Mouse (Mus musculus): Measurements from ENCODE around the gene Gpr33. TPM values are rescaled to one million over a fixed set of nuclear protein-coding genes. Genes with fewer than 3 reads are reported as not detected.

Gene Gpr33
- polyA plus RNA-seq, 1 experiment from 2014 or later = not detected

GRCm38 (mm10) chr12:52009928-52010629 lies 17.8 kb downstream of the Gpr33 start:
- ATAC-seq (ENCODE audit: low FRiP score, low read depth) = no peak
- Histone ChIP-seq H3K9me3 (no peaks in the 10 kb centered on the region), H3K27me3 (no peaks in the 10 kb centered on the region), H3K36me3 (no peaks in the 10 kb centered on the region), H3K4me2 (peak overlapping the region; percentile 56), H3K9ac (peak overlapping the region; percentile 21; the same call in 1 of the 2 replicates), H3K4me1 (replicated peaks) (peaks cover 8% of the 10 kb centered on the region; the same call in 1 of the 2 replicates), H3K4me3 (peak overlapping the region; percentile 26), H3K27ac (replicated peaks) (0 out of 2 replicates have a peak overlapping the region, but pooled peaks have one; percentile 25)
- WGBS = 32% methylated on average over 15 of the region's 15 CpGs

GRCm38 (mm10) chr12:52006633-52006994 lies 21.2 kb downstream of the Gpr33 start:
- Histone ChIP-seq H3K27ac (replicated peaks) (peak overlapping the region; percentile 80), H3K4me3 (peak overlapping the region; percentile 69), H3K4me2 (peak overlapping the region; percentile 62), H3K27me3 (no peaks in the 10 kb centered on the region), H3K4me1 (replicated peaks) (peaks cover 12% of the 10 kb centered on the region; the same call in 1 of the 2 replicates), H3K9me3 (no peaks in the 10 kb centered on the region), H3K9ac (0 out of 2 replicates have a peak overlapping the region, but pooled peaks have one; percentile 2), H3K36me3 (no peaks in the 10 kb centered on the region)
- peak; percentile 76 for ATAC-seq (ENCODE audit: low FRiP score, low read depth)
- 53% methylated on average over 5 of the region's 5 CpGs for WGBS

GRCm38 (mm10) chr12:52005877-52006632 lies 21.8 kb downstream of the Gpr33 start, which contains the start of gene Dtd2:
Gene Dtd2 (minus strand): TSS chr12:52006501.
- H3K9me3 ChIP-seq = no peaks in the 10 kb centered on the region
- peaks cover 12% of the 10 kb centered on the region; the same call in 1 of the 2 replicates for H3K4me1 ChIP-seq (replicated peaks)
- no peaks in the 10 kb centered on the region for H3K27me3 ChIP-seq
- WGBS = 1% methylated on average over 46 of the region's 46 CpGs
- peak within 1 kb of the TSS; percentile 62 for H3K4me2 ChIP-seq
- H3K9ac ChIP-seq = peak within 1 kb of the TSS; percentile 67
- ATAC-seq (ENCODE audit: low FRiP score, low read depth) = peak; percentile 97
- H3K27ac ChIP-seq (replicated peaks) = peak within 1 kb of the TSS; percentile 80
- peak within 1 kb of the TSS; percentile 69 for H3K4me3 ChIP-seq
- no peaks in the 10 kb centered on the region for H3K36me3 ChIP-seq

GRCm38 (mm10) chr12:52002746-52003145 lies 25.1 kb downstream of the Gpr33 start:
- ATAC-seq (ENCODE audit: low FRiP score, low read depth) = no peak

GRCm38 (mm10) chr12:52001544-52001943 lies 26.3 kb downstream of the Gpr33 start:
- Histone ChIP-seq H3K9ac (no peak overlapping the region), H3K4me1 (replicated peaks) (peaks cover 12% of the 10 kb centered on the region; the same call in 1 of the 2 replicates), H3K36me3 (peaks cover 7% of the 10 kb centered on the region; the same call in 1 of the 2 replicates), H3K27me3 (no peaks in the 10 kb centered on the region), H3K27ac (replicated peaks) (no peak overlapping the region), H3K4me2 (no peak overlapping the region), H3K4me3 (no peak overlapping the region), H3K9me3 (no peaks in the 10 kb centered on the region)
- 25% methylated on average over 4 of the region's 4 CpGs for WGBS
- peak; percentile 61; the same call in 1 of the 2 replicates for ATAC-seq (ENCODE audit: low FRiP score, low read depth)

More at GRCm38 (mm10) chr12:52002746-52003145, 25.1 kb downstream of the Gpr33 start:
- Histone ChIP-seq H3K27me3 (no peaks in the 10 kb centered on the region), H3K27ac (replicated peaks) (no peak overlapping the region), H3K4me2 (no peak overlapping the region), H3K9me3 (no peaks in the 10 kb centered on the region), H3K9ac (no peak overlapping the region), H3K4me3 (no peak overlapping the region), H3K4me1 (replicated peaks) (peaks cover 12% of the 10 kb centered on the region; the same call in 1 of the 2 replicates), H3K36me3 (peaks cover 7% of the 10 kb centered on the region; the same call in 1 of the 2 replicates)
- WGBS = 95% methylated on average over 3 of the region's 3 CpGs

GRCm38 (mm10) chr12:51998366-51998932 lies 29.4 kb downstream of the Gpr33 start:
- H3K27me3 ChIP-seq = no peaks in the 10 kb centered on the region
- H3K27ac ChIP-seq (replicated peaks) = no peak overlapping the region
- no peaks in the 10 kb centered on the region for H3K9me3 ChIP-seq
- peaks cover 16% of the 10 kb centered on the region; the same call in 1 of the 2 replicates for H3K36me3 ChIP-seq
- no peak overlapping the region for H3K9ac ChIP-seq
- no peak for ATAC-seq (ENCODE audit: low FRiP score, low read depth)
- H3K4me2 ChIP-seq = no peak overlapping the region
- no peak overlapping the region for H3K4me3 ChIP-seq
- WGBS = 93% methylated on average over 9 of the region's 9 CpGs
- no peaks in the 10 kb centered on the region for H3K4me1 ChIP-seq (replicated peaks)

- Histone ChIP-seq H3K36me3 (peaks cover 16% of the 10 kb centered on the region; the same call in 1 of the 2 replicates), H3K4me2 (no peak overlapping the region), H3K27me3 (no peaks in the 10 kb centered on the region), H3K9me3 (no peaks in the 10 kb centered on the region), H3K4me3 (no peak overlapping the region), H3K9ac (no peak overlapping the region), H3K27ac (replicated peaks) (no peak overlapping the region), H3K4me1 (replicated peaks) (no peaks in the 10 kb centered on the region)
- ATAC-seq (ENCODE audit: low FRiP score, low read depth) = no peak
- WGBS = 88% methylated on average over 1 of the region's 1 CpGs
Observed at GRCm38 (mm10) chr12:51995738-51996536, 31.9 kb downstream of the Gpr33 start.

GRCm38 (mm10) chr12:51990629-51991028 lies 37.2 kb downstream of the Gpr33 start:
- ATAC-seq (ENCODE audit: low FRiP score, low read depth) = no peak
- no peaks in the 10 kb centered on the region for H3K9me3 ChIP-seq
- no peak overlapping the region for H3K4me3 ChIP-seq
- H3K27ac ChIP-seq (replicated peaks) = no peak overlapping the region
- 83% methylated on average over 2 of the region's 2 CpGs for WGBS
- no peak overlapping the region for H3K9ac ChIP-seq
- no peaks in the 10 kb centered on the region for H3K27me3 ChIP-seq
- no peaks in the 10 kb centered on the region for H3K4me1 ChIP-seq (replicated peaks)
- no peak overlapping the region for H3K4me2 ChIP-seq
- H3K36me3 ChIP-seq = peaks cover 10% of the 10 kb centered on the region; the same call in 1 of the 2 replicates

- H3K27me3 ChIP-seq = no peaks in the 10 kb centered on the region
- no peak for ATAC-seq (ENCODE audit: low FRiP score, low read depth)
- H3K27ac ChIP-seq (replicated peaks) = no peak overlapping the region
- H3K4me1 ChIP-seq (replicated peaks) = no peaks in the 10 kb centered on the region
- 89% methylated on average over 5 of the region's 5 CpGs for WGBS
- H3K4me3 ChIP-seq = no peak overlapping the region
- H3K4me2 ChIP-seq = no peak overlapping the region
- 0 out of 2 replicates have a peak, but pooled peaks cover 2% of the 10 kb centered on the region for H3K36me3 ChIP-seq
- no peak overlapping the region for H3K9ac ChIP-seq
- H3K9me3 ChIP-seq = no peaks in the 10 kb centered on the region
Observed at GRCm38 (mm10) chr12:51988536-51988935, 39.3 kb downstream of the Gpr33 start.

GRCm38 (mm10) chr12:51985826-51986225 lies 42.0 kb downstream of the Gpr33 start:
- H3K9ac ChIP-seq = no peak overlapping the region
- 0 out of 2 replicates have a peak, but pooled peaks cover 2% of the 10 kb centered on the region for H3K36me3 ChIP-seq
- H3K4me1 ChIP-seq (replicated peaks) = no peaks in the 10 kb centered on the region
- 73% methylated on average over 4 of the region's 4 CpGs for WGBS
- H3K27me3 ChIP-seq = no peaks in the 10 kb centered on the region
- no peak overlapping the region for H3K4me2 ChIP-seq
- H3K9me3 ChIP-seq = no peaks in the 10 kb centered on the region
- no peak for ATAC-seq (ENCODE audit: low FRiP score, low read depth)
- H3K4me3 ChIP-seq = no peak overlapping the region
- H3K27ac ChIP-seq (replicated peaks) = no peak overlapping the region

- H3K4me2 ChIP-seq = no peak overlapping the region
- no peak overlapping the region for H3K4me3 ChIP-seq
- no peaks in the 10 kb centered on the region for H3K9me3 ChIP-seq
- H3K9ac ChIP-seq = no peak overlapping the region
- H3K27me3 ChIP-seq = no peaks in the 10 kb centered on the region
- no peak for ATAC-seq (ENCODE audit: low FRiP score, low read depth)
- 94% methylated on average over 3 of the region's 3 CpGs for WGBS
- no peaks in the 10 kb centered on the region for H3K4me1 ChIP-seq (replicated peaks)
- H3K36me3 ChIP-seq = 0 out of 2 replicates have a peak, but pooled peaks cover 2% of the 10 kb centered on the region
- no peak overlapping the region for H3K27ac ChIP-seq (replicated peaks)
Observed at GRCm38 (mm10) chr12:51985163-51985748, 42.6 kb downstream of the Gpr33 start.
